Mouse (Mus musculus) mesoderm, embryonic 11.5 days (tissue): ENCODE data around the gene Gzmd.

Experiments
- DNase-seq: peaks from one replicate; pipeline ENCODE4 v3.0.0-alpha.2; 2012; ENCODE audit warnings: low read depth, low spot score

Gzmd gene

GRCm38 (mm10) chr14:56082016-56082415, 50.4 kb downstream of the Gzmd start:
- DNase-seq, result no peak
